Mouse (Mus musculus) CD4-positive, CD25-positive, alpha-beta regulatory T cell, adult 4 months (primary cell): ENCODE data around the gene Frmpd4. TPM values are rescaled to one million over a fixed set of nuclear protein-coding genes. Genes with fewer than 3 reads are reported as not detected.

Experiments used
- ATAC-seq: one replicate; pipeline ENCODE4 v1.8.0; 2017
- polyA plus RNA-seq, 2 experiments: library from polyadenylated mRNA; unstranded; fragments of 100-300 nt; shearing (Covaris generic); gene quantifications; one replicate each; pipeline ENCODE4 v1.2.1; 2017

The Frmpd4 gene
- polyA plus RNA-seq: not detected

- no peak for ATAC-seq
Observed at GRCm38 (mm10) chrX:168577131-168577530, at the start of gene Frmpd4. Gene Frmpd4, minus strand, starts transcription at chrX:168577231.

GRCm38 (mm10) chrX:168595193-168595592 is 18.2 kb upstream of the Frmpd4 start:
- no peak for ATAC-seq

- no peak for ATAC-seq
Observed at GRCm38 (mm10) chrX:168584303-168584702, 7.3 kb upstream of the Frmpd4 start.

GRCm38 (mm10) chrX:168571808-168572207 is 5.2 kb downstream of the Frmpd4 start:
- no peak for ATAC-seq

GRCm38 (mm10) chrX:168569231-168569630 is 7.8 kb downstream of the Frmpd4 start:
- ATAC-seq: no peak

GRCm38 (mm10) chrX:168505254-168505653 is 71.8 kb downstream of the Frmpd4 start:
- no peak for ATAC-seq

- no peak for ATAC-seq
Observed at GRCm38 (mm10) chrX:168455233-168455632, 121.8 kb downstream of the Frmpd4 start.

GRCm38 (mm10) chrX:168431206-168431605 is 145.8 kb downstream of the Frmpd4 start:
- ATAC-seq: no peak

GRCm38 (mm10) chrX:168429814-168430213 is 147.2 kb downstream of the Frmpd4 start:
- no peak for ATAC-seq

GRCm38 (mm10) chrX:168415403-168415802 is 161.6 kb downstream of the Frmpd4 start:
- ATAC-seq: no peak

- no peak for ATAC-seq
Observed at GRCm38 (mm10) chrX:168403512-168403911, 173.5 kb downstream of the Frmpd4 start.

GRCm38 (mm10) chrX:168350431-168350830 is 226.6 kb downstream of the Frmpd4 start:
- ATAC-seq: no peak

- ATAC-seq: no peak
Observed at GRCm38 (mm10) chrX:168349320-168350225, 227.5 kb downstream of the Frmpd4 start.

- ATAC-seq: no peak
Observed at GRCm38 (mm10) chrX:168338212-168338611, 238.8 kb downstream of the Frmpd4 start.

GRCm38 (mm10) chrX:168325161-168325560 is 251.9 kb downstream of the Frmpd4 start:
- ATAC-seq: no peak

GRCm38 (mm10) chrX:168312158-168312557 is 264.9 kb downstream of the Frmpd4 start:
- no peak for ATAC-seq

GRCm38 (mm10) chrX:168310143-168310542 is 266.9 kb downstream of the Frmpd4 start:
- no peak for ATAC-seq

- no peak for ATAC-seq
Observed at GRCm38 (mm10) chrX:168292506-168292905, 284.5 kb downstream of the Frmpd4 start.

- ATAC-seq: no peak
Observed at GRCm38 (mm10) chrX:168207034-168207433, 370.0 kb downstream of the Frmpd4 start.

- no peak for ATAC-seq
Observed at GRCm38 (mm10) chrX:168191944-168192343, 385.1 kb downstream of the Frmpd4 start.

- ATAC-seq: no peak
Observed at GRCm38 (mm10) chrX:168189563-168189962, 387.5 kb downstream of the Frmpd4 start.

- no peak for ATAC-seq
Observed at GRCm38 (mm10) chrX:168163001-168163400, 414.0 kb downstream of the Frmpd4 start.

GRCm38 (mm10) chrX:168158866-168159265 is 418.2 kb downstream of the Frmpd4 start:
- ATAC-seq: no peak

- no peak for ATAC-seq
Observed at GRCm38 (mm10) chrX:168141051-168141450, 436.0 kb downstream of the Frmpd4 start.
